Mouse (Mus musculus): Measurements from ENCODE around the gene Galk1. TPM values are rescaled to one million over a fixed set of nuclear protein-coding genes. Genes with fewer than 3 reads are reported as not detected.

Galk1 gene
- 15.2 TPM for total RNA-seq (2023)

DNA sequence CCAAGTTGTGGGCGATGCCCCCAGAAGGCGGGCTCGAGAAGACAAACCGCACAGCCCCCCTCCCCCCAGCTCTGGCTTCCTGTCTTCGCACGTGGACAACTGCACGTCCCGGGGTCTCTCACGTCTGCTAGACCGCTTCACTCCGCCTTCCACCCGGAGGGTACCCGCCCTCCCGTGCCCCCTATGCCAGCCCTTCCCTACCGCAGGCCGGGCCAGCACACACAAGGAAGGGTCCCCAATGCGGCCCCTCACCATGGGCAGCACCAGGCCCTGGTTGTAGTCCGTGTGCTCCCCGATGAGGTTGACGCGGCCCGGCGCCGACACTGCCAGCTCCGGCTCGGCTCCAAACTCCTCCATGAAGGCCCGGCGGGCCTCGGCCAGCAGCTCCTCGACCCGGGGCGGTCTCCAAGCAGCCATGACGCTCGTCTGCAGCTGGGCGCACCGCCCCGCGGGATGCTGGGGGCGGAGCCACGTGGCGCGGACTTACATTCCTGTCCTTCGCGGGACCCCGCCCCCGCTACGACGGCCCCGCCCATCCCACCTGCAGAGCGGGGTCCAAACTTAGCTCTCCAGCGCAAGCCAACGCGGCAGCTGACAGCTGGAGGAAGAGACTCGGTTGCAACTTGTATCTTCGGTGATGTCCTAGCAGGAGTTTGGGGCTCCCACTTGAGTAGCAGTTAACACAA, at the start of gene Galk1:
Gene Galk1 (minus strand): TSS at position 458 of the 686 bp plus-strand sequence.

DNA sequence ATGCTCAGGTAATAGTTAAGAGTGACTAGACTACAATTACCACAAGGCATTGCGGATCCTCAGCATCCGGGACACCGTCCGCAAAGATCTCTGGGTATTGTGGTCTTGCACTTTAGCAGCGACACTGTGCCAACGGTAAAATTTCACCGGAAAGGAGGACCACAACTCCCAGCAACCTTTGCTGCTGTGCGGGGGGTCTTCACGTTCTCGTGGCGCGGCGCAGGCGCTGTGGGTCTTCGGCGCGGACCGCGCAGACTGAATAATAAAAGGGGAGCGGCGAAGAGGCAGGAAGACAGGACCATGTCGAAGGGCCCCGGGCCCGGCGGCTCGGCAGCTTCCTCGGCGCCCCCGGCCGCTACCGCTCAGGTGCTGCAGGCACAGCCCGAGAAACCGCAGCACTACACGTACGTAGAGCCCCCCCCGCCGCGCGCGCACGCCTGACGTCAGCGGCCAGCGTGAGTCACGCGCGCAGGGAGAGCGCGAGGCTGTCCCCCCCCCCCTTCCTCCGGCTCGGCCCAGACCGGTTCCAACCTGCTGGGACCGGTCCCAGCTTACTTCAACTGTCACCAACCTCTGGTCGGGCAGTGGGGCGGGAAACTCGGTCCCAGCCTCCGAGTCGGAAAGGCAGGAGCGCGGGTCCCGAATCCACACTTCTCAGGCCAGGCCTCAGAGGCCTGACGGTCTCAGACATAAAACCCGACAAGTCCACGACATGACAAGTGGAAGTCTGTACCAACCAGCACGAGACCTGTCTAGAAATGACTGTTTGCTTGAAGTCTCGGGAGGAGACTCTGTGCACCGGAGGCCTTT, 17.8 kb upstream of the Galk1 start, which contains the start of gene Unk:
Gene Unk (plus strand): TSS at position 235 of the 810 bp plus-strand sequence.

GRCm38 (mm10) chr11:116027756-116028155, 15.2 kb upstream of the Galk1 start, which contains the start of gene H3f3b:
Gene H3f3b (minus strand): TSS chr11:116027962.

DNA sequence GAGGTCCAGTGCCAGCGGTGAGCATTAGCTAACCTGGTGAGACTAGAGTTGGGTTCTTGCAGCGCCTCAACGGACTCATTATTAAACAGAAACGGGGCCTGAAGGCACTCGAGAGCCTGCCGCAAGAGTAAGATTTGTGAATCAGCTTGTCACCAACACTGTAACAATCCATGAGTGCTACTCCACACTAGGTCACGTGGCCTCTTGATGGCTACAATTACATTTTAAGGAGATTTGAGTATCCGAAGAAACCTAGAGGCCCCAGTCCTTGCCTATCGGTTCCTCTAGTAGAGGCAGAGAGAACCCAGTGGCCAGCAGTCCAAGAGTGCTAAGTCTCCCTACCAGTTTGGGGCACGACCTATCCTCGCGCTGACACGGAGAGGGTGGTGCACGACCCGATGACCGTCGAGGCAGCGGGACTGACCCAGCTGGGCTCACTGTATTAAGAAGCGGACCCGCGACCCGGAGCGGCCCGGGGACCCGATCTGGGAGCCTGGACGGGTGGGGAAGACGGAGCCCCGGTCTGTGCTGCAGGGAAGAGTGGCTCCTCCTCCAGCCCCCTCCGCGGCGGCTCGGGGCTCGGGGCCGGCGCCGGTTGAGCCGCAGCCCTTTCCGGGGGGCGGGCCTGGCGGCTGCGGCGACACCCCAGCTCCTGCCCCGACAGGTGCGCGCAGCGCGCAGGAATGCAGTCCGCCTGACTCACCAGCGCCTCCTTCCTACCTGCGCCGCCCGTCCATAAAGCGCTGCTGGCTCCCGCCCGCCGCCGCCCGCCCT, 38.0 kb downstream of the Galk1 start, which contains the start of gene Itgb4:
Gene Itgb4 (plus strand): TSS at position 401 of the 774 bp plus-strand sequence.

Other genes starting within 250 kb of the Galk1 start
- gene Tmem94, start 247.3 kb downstream of the Galk1 start, total RNA-seq (2023), result 71.8 TPM
- gene Caskin2, start 199.1 kb downstream of the Galk1 start, total RNA-seq (2023), result 2.3 TPM
- 18.7 TPM for gene Tsen54, start 198.0 kb downstream of the Galk1 start, total RNA-seq (2023)
- gene Llgl2, start 188.7 kb downstream of the Galk1 start, total RNA-seq (2023), result 25.2 TPM
- gene Myo15b, start 154.3 kb downstream of the Galk1 start, total RNA-seq (2023), result not detected
- gene Smim5, start 112.8 kb downstream of the Galk1 start, total RNA-seq (2023), result not detected
- not detected for gene Smim6, start 100.7 kb downstream of the Galk1 start, total RNA-seq (2023)
- gene Sap30bp, start 79.4 kb downstream of the Galk1 start, total RNA-seq (2023), result 33.5 TPM
- gene Recql5, start 79.2 kb downstream of the Galk1 start, total RNA-seq (2023), result 20.7 TPM
- gene Itgb4, start 38.0 kb downstream of the Galk1 start, total RNA-seq (2023), result 0.59 TPM
- gene H3f3b, start 15.2 kb upstream of the Galk1 start, total RNA-seq (2023), result 1,631 TPM
- gene Unk, start 17.6 kb upstream of the Galk1 start, total RNA-seq (2023), result 58.6 TPM
- 85.3 TPM for gene Unc13d, start 65.2 kb upstream of the Galk1 start, total RNA-seq (2023)
- gene Wbp2, start 74.3 kb upstream of the Galk1 start, total RNA-seq (2023), result 174 TPM
- gene Trim47, start 114.5 kb upstream of the Galk1 start, total RNA-seq (2023), result 1.8 TPM
- gene Trim65, start 118.4 kb upstream of the Galk1 start, total RNA-seq (2023), result 39.2 TPM
- gene Mrpl38, start 126.1 kb upstream of the Galk1 start, total RNA-seq (2023), result 59.1 TPM
- 27.4 TPM for gene Fbf1, start 155.4 kb upstream of the Galk1 start, total RNA-seq (2023)
- 43.3 TPM for gene Ten1, start 186.1 kb upstream of the Galk1 start, total RNA-seq (2023)
- gene Acox1, start 186.3 kb upstream of the Galk1 start, total RNA-seq (2023), result 24.0 TPM
- gene Evpl, start 225.4 kb upstream of the Galk1 start, total RNA-seq (2023), result 0.44 TPM

Measured in CD4-positive naive resting alpha-beta T cell, adult 57 days (primary cell).